Mouse (Mus musculus): Measurements from ENCODE around the gene E030018B13Rik.

The E030018B13Rik gene

GRCm38 (mm10) chr7:63898201-63898600 lies 18.5 kb upstream of the E030018B13Rik start:
- no peak for DNase-seq

- no peak for DNase-seq
These were observed 16.7 kb upstream of the E030018B13Rik start for GRCm38 (mm10) chr7:63899925-63900324.

DNA sequence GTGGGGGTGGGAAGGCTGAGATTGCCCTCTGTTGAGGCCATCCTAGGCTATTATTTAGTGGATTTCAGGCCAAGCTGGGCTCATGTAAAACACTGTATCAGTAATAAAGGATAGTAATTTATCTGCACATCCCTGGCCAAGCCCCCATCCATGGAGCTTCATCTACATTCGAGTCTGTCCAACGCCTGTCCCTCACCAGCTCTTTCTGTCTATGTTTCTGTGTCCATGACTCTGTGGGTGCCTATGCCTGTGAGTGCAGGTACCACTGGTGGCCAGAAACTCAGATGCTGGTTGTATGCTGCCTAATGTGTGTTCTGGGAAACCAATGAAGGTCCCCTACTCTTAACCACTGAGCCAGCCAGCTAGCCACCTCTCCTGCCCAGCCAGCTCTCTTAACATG lies 16.2 kb upstream of the E030018B13Rik start:
- no peak for DNase-seq

GRCm38 (mm10) chr7:63901346-63901745 lies 15.3 kb upstream of the E030018B13Rik start:
- DNase-seq: peak in 1 of 2 experiments; percentile 70

- no peak for DNase-seq
These were observed 14.7 kb upstream of the E030018B13Rik start for GRCm38 (mm10) chr7:63901942-63902341.

- no peak for DNase-seq
These were observed 13.9 kb upstream of the E030018B13Rik start for GRCm38 (mm10) chr7:63902604-63903210.

DNA sequence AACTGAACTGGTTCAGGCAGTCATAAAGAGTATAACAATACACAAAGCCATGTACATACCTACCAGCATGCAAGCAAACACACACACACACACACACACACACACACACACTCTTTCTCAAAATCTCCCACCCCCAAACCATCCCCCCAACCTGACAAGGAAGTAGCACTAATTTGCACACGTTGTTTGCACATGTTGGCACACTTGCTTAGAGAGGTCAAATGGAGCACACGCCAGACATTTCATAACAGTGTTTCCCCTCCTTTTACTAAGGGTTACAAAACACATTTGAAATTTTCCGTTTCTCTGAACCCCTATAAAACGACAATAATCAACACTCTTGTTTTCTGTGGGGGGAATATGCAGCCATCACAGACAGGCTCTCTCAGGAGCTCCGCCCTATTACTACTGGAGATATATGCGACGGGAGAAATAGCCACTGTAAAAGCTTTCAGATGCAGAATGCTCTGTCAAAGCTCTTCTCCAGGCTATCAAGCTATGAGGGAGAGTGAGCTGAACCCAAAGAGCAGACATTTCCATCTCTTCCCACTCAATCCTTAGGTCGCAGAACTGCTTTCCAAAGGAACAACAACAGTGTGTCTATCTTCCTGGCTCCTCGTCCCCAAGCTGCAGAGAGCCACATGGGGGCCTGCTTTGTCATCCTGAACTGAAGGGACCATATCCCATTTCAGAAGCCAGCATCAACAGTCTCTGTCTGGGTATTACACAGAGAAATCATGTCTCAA lies 12.8 kb upstream of the E030018B13Rik start:
- no peak for DNase-seq

GRCm38 (mm10) chr7:63905190-63905589 lies 11.5 kb upstream of the E030018B13Rik start:
- no peak for DNase-seq

- no peak for DNase-seq
These were observed 11.0 kb upstream of the E030018B13Rik start for GRCm38 (mm10) chr7:63905642-63906041.

GRCm38 (mm10) chr7:63907778-63908495 lies 8.7 kb upstream of the E030018B13Rik start:
- DNase-seq: no peak

GRCm38 (mm10) chr7:63908496-63909285 lies 8.0 kb upstream of the E030018B13Rik start:
- no peak for DNase-seq

DNA sequence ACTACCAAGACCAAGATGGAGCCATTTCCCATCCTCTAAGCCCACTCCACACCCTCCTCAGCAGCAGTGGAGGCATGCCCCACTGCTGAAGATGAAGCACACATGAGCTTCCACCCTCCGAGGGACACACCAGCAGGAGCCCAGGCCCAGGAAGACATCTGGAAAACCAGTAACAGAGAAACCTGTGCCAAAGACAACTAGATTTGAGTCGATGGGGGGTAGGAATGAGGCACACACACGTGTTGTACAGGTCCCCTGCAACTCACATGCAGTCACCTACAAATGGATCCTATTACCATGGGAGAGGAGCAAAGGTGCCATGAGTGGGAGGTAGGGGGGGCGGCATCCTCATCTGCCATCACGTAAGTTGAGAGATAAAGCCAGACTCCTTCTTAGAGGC lies 6.4 kb upstream of the E030018B13Rik start:
- DNase-seq: no peak

DNA sequence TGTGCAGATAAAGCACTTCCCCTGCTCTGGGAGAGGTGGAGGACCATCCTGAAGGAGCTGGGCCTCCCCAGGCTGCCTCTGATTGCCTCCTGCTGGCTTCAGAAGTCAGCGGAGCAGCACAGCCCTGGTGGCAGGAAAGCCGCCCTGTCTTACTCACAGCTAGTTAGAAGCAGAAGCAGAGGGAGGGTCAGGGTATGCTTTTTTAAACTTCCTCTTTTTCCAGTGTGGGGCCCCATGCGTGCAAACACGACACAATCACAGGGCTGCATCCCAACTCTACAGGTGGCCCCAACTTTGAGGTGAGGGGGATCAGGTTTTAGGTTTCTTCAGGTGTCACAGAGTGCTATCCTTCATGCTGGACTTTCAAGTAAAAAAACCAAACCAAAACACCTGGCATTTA lies 5.7 kb upstream of the E030018B13Rik start:
- peak in 1 of 2 experiments; percentile 36 for DNase-seq

GRCm38 (mm10) chr7:63911383-63912233 lies 5.0 kb upstream of the E030018B13Rik start:
- DNase-seq: peak; percentile 90 to 93

GRCm38 (mm10) chr7:63912234-63912810 lies 4.3 kb upstream of the E030018B13Rik start:
- peak in 1 of 2 experiments; percentile 63 for DNase-seq

GRCm38 (mm10) chr7:63912924-63913723 lies 3.5 kb upstream of the E030018B13Rik start:
- peak in 1 of 2 experiments; percentile 24 for DNase-seq

DNA sequence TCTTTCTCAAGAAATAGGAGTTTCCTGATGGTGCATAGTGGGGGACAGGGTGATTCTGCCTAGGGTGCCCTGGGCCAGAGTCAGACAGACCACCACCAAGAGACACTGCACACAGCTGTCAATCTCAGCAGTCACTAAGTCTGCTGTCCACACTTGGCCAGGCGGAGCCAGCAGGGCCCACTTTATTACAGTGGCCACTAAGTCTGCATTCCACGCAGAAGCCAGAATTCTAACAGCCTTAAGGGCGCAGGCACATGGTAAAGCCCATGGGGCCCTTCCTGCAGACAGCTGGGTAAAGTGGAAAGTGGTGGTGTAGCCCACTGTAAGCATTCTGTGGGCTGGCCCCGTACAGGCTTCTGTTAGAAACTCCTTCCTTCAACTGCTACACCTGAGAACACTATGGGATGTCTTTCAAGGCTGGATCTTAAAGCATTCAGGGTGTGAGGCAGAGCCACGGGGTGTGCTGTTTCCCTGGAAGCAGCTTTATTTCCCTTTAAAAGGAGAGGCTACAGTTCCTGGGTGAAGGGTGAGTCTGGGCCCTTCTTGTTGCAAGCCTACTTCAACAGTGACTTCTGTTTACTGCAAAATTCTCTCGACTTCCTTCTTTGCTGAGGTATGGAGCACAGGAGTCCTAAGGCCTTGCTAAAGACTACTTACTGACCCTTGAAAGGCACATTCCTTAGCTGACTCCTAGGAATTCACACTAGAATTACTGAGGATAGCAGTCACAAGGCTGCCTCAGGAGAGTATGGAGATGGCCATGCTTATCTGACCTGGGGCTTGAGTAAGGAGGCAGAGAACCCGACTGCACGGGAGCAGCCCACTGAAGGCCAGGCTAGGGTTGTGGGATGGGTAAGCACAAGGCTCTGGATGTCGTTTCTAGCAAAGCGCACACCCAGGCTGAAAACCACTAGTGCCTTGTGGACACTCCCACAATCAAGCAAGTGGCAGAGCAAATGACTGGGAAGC lies 2.6 kb upstream of the E030018B13Rik start:
- no peak for DNase-seq

GRCm38 (mm10) chr7:63914891-63915290 lies 1.8 kb upstream of the E030018B13Rik start:
- DNase-seq: no peak

DNA sequence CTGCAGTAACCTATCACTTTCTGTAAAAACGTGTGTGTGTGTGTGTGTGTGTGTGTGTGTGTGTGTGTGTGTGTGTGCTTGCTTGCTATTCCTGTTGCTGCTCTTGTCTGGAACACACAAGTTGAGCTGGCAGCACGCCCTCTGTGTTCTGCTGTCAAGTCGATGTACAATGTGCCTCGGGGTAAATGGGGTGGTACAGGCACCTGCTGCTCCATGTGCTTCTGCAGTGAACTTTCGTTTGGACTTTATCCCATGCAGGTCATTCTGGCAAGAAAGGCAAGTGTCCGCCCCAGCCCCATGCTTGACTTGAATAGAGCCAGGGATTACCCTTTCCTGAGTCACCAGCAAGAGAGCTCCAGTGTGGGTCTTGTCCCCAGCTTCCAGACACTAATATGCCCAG lies 1.0 kb downstream of the E030018B13Rik start:
- peak; percentile 76 to 82 for DNase-seq
